ENCODE assay signal across 17 mouse cellular contexts in the genomic region with DNA sequence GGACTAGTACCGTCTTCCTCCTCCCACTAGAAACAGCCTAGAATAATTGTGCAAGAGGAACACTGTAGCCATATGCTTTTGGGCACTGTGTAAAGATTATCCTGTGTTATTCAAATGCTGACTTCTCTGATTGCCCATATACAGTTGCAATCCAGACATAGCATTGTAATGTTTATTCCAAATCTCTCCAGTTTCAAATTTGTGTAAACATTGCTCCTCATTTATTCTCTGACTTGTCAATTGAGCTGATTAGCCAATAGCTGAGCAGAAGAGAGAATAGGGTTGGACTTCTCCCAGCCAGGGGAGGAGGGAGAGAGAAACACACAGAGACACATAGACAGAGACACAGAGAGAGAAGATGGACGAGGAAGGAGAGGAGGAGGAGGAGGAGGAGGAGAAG. TPM values are rescaled to one million over a fixed set of nuclear protein-coding genes. Genes with fewer than 3 reads are reported as not detected.
DNase-seq lines count a peak whose midpoint lies in the region; ATAC-seq and TF ChIP-seq lines count a peak whose summit lies in the region.
"Had no signal": no experiment of that assay in that cellular context is flagged by ENCODE, and none has a peak within 500 bp of the region (broad histone marks: within the 10 kb centered on the region; RNA-seq: fewer than 3 reads in every experiment).

No protein-coding gene starts in this region.

- peaks cover 6% of the 10 kb centered on the region for H3K4me1 ChIP-seq in bone marrow, adult 2 months (ENCODE audit: control insufficient read depth, insufficient read depth, low read length)
- no peaks in the 10 kb centered on the region for H3K4me1 ChIP-seq in embryonic facial prominence, embryonic 14.5 days (ENCODE audit: control insufficient read depth, insufficient read depth, low read length)
- H3K4me1 ChIP-seq: hindbrain, embryonic 15.5 days; neural tube, embryonic 15.5 days had no signal

- no peak for TF ChIP-seq POLR2A in bone marrow, adult 2 months (IDR thresholded peaks at IDR 0.05; ENCODE audit: borderline replicate concordance, control insufficient read depth, low read depth, low read length)

- intact Hi-C loops in gastrocnemius, adult 2 months (cut with DNase I) = no loop called here

- H3K36me3 ChIP-seq in embryonic facial prominence, embryonic 14.5 days (ENCODE audit: control insufficient read depth, insufficient read depth, low read length) = 0 out of 2 replicates have a peak, but pooled peaks cover 3% of the 10 kb centered on the region
- H3K36me3 ChIP-seq: hindbrain, embryonic 15.5 days; neural tube, embryonic 15.5 days had no signal

- H3K4me2 ChIP-seq in embryonic facial prominence, embryonic 14.5 days (ENCODE audit: low read depth, low read length) = no peak overlapping the region
- H3K4me2 ChIP-seq: hindbrain, embryonic 15.5 days; neural tube, embryonic 15.5 days had no signal

- H3K9ac ChIP-seq in embryonic facial prominence, embryonic 14.5 days (ENCODE audit: low read depth, low read length) = no peak overlapping the region
- H3K9ac ChIP-seq: hindbrain, embryonic 15.5 days; neural tube, embryonic 15.5 days had no signal

- H3K4me3 ChIP-seq in layer of hippocampus, adult 2 months = no peak overlapping the region
- H3K4me3 ChIP-seq in bone marrow, adult 2 months (replicated peaks; ENCODE audit: control insufficient read depth, low read depth, low read length) = no peak overlapping the region
- no peak overlapping the region for H3K4me3 ChIP-seq in embryonic facial prominence, embryonic 14.5 days (ENCODE audit: low read depth, low read length)
- H3K4me3 ChIP-seq in gastrocnemius, adult 2 months = no peak overlapping the region
- H3K4me3 ChIP-seq: hindbrain, embryonic 15.5 days; neural tube, embryonic 15.5 days had no signal

- H3K27ac ChIP-seq in layer of hippocampus, adult 2 months = no peak overlapping the region
- H3K27ac ChIP-seq in bone marrow, adult 2 months (ENCODE audit: control insufficient read depth, insufficient read depth, low read depth, low read length, poor library complexity) = peak overlapping the region; percentile 86
- H3K27ac ChIP-seq in embryonic facial prominence, embryonic 14.5 days (replicated peaks; ENCODE audit: low read depth, low read length) = no peak overlapping the region
- H3K27ac ChIP-seq in gastrocnemius, adult 2 months = no peak overlapping the region
- H3K27ac ChIP-seq: hindbrain, embryonic 15.5 days; neural tube, embryonic 15.5 days had no signal

- peak; percentile 16 for DNase-seq in layer of hippocampus, adult 9-11 months
- no peak for DNase-seq in layer of hippocampus, adult 2 months (ENCODE audit: low spot score in 2 of 2)
- peak; percentile 4 for DNase-seq in embryonic facial prominence, embryonic 14.5 days (ENCODE audit: low spot score)
- no peak for DNase-seq in gastrocnemius, adult 2 months
- no peak for DNase-seq in frontal cortex, postnatal 25 days (ENCODE audit: low spot score in 2 of 2)
- DNase-seq: right cerebral cortex, adult 18-20 months; thymus, postnatal 14 days had no signal

- no peaks in the 10 kb centered on the region for H3K27me3 ChIP-seq in embryonic facial prominence, embryonic 14.5 days (replicated peaks; ENCODE audit: control insufficient read depth, insufficient read depth, low read length)
- H3K27me3 ChIP-seq: CH12.LX; hindbrain, embryonic 15.5 days; neural tube, embryonic 15.5 days; Patski had no signal

- WGBS in bone marrow, adult 2 months = 22% methylated on average over 2 of the region's 2 CpGs
- WGBS in embryonic facial prominence, embryonic 14.5 days = 45% methylated on average over 2 of the region's 2 CpGs

- no peaks in the 10 kb centered on the region for H3K9me3 ChIP-seq in embryonic facial prominence, embryonic 14.5 days (ENCODE audit: control insufficient read depth, low read length)
- H3K9me3 ChIP-seq: hindbrain, embryonic 15.5 days; neural tube, embryonic 15.5 days had no signal

- TF ChIP-seq CTCF in layer of hippocampus, adult 2 months (conservative IDR thresholded peaks at IDR 0.05) = no peak
- TF ChIP-seq CTCF in bone marrow, adult 2 months (IDR thresholded peaks at IDR 0.05; ENCODE audit: control insufficient read depth, insufficient read depth, low read length) = no peak
- TF ChIP-seq CTCF in gastrocnemius, adult 2 months (IDR thresholded peaks at IDR 0.05) = no peak

- no peak for ATAC-seq in embryonic facial prominence, embryonic 14.5 days (ENCODE audit: low read depth)
- ATAC-seq in megakaryocyte progenitor cell, adult 5-6 weeks (replicated peaks; ENCODE audit: poor library complexity) = peak; percentile 36

RNA-seq across cellular contexts. Expression of gene Parp2, which starts 26.8 kb away (rescaled TPM):
- total RNA-seq in layer of hippocampus, adult 2 months (2021) = 10 to 100 TPM; 27.5 to 31.9 TPM
- polyA plus RNA-seq in bone marrow, adult 2 months (2011; ENCODE audit: insufficient read depth, insufficient read length, low replicate concordance, missing spikeins) = 24.4 and 40.2 TPM in 2 replicates
- 53.3 and 57.2 TPM in 2 replicates for polyA plus RNA-seq in embryonic facial prominence, embryonic 14.5 days (2014; fragmentation: Nextera tagmentation; extraction: Ambion mirVana)
- 63.6 and 99.3 TPM in 2 replicates for total RNA-seq in megakaryocyte progenitor cell, adult 5-6 weeks (2015)
- total RNA-seq in megakaryocyte progenitor cell, adult 5-6 weeks (2017) = 92.4 and 99.5 TPM in 2 replicates
- total RNA-seq in gastrocnemius, adult 2 months (2021) = 10 to 100 TPM; 10.2 TPM

RNA-seq across cellular contexts. Expression of gene Ccnb1ip1, which starts 26.9 kb away (rescaled TPM):
- total RNA-seq in layer of hippocampus, adult 2 months (2021) = not detected
- not detected in 2 replicates for polyA plus RNA-seq in bone marrow, adult 2 months (2011; ENCODE audit: insufficient read depth, insufficient read length, low replicate concordance, missing spikeins)
- polyA plus RNA-seq in embryonic facial prominence, embryonic 14.5 days (2014; fragmentation: Nextera tagmentation; extraction: Ambion mirVana) = not detected in 2 replicates
- not detected in 2 replicates for total RNA-seq in megakaryocyte progenitor cell, adult 5-6 weeks (2015)
- total RNA-seq in megakaryocyte progenitor cell, adult 5-6 weeks (2017) = not detected in 2 replicates
- not detected for total RNA-seq in gastrocnemius, adult 2 months (2021)
- total RNA-seq: heart, adult 18-20 months; monocyte, adult 5-6 weeks had no signal
- polyA plus RNA-seq: heart, postnatal 0 days; hindbrain, embryonic 15.5 days; kidney, embryonic 14.5 days; neural tube, embryonic 15.5 days had no signal

RNA-seq across cellular contexts. Expression of gene Tep1, which starts 35.9 kb away (rescaled TPM):
- 1 to 10 TPM; 2.4 to 3.2 TPM for total RNA-seq in layer of hippocampus, adult 2 months (2021)
- polyA plus RNA-seq in bone marrow, adult 2 months (2011; ENCODE audit: insufficient read depth, insufficient read length, low replicate concordance, missing spikeins) = 60.8 and 102 TPM in 2 replicates
- 8.4 and 10.3 TPM in 2 replicates for polyA plus RNA-seq in embryonic facial prominence, embryonic 14.5 days (2014; fragmentation: Nextera tagmentation; extraction: Ambion mirVana)
- total RNA-seq in megakaryocyte progenitor cell, adult 5-6 weeks (2015) = 32.3 and 37.7 TPM in 2 replicates
- 8.4 and 21.0 TPM in 2 replicates for total RNA-seq in megakaryocyte progenitor cell, adult 5-6 weeks (2017)
- 1 to 10 TPM; 6.6 to 9.5 TPM for total RNA-seq in gastrocnemius, adult 2 months (2021)

RNA-seq across cellular contexts. Expression of gene Ttc5, which starts 49.1 kb away (rescaled TPM):
- total RNA-seq in layer of hippocampus, adult 2 months (2021) = 10 to 100 TPM; 67.0 to 69.7 TPM
- polyA plus RNA-seq in bone marrow, adult 2 months (2011; ENCODE audit: insufficient read depth, insufficient read length, low replicate concordance, missing spikeins) = 17.8 and 28.7 TPM in 2 replicates
- polyA plus RNA-seq in embryonic facial prominence, embryonic 14.5 days (2014; fragmentation: Nextera tagmentation; extraction: Ambion mirVana) = 57.7 and 68.7 TPM in 2 replicates
- 20.6 and 27.4 TPM in 2 replicates for total RNA-seq in megakaryocyte progenitor cell, adult 5-6 weeks (2015)
- 39.5 and 41.8 TPM in 2 replicates for total RNA-seq in megakaryocyte progenitor cell, adult 5-6 weeks (2017)
- total RNA-seq in gastrocnemius, adult 2 months (2021) = 1 to 10 TPM; 6.2 to 6.4 TPM

Comparison
In these comparisons a context has a peak if more than half of its experiments do, and no peak if none do; other contexts are left out.
1. DNase-seq: peak in layer of hippocampus, adult 9-11 months (single experiment) and embryonic facial prominence, embryonic 14.5 days (single experiment); none in layer of hippocampus, adult 2 months (0 of 2), gastrocnemius, adult 2 months (single experiment) and frontal cortex, postnatal 25 days (0 of 2).